Mouse (Mus musculus) gastrocnemius, adult 2 months (tissue): ENCODE measurements around the gene Unkl. TPM values are rescaled to one million over a fixed set of nuclear protein-coding genes. Genes with fewer than 3 reads are reported as not detected.

ENCODE experiments used
- DNase-seq: peaks from one replicate; pipeline ENCODE4 v3.0.0; 2022
- H3K27ac ChIP-seq: fragments of 200-600 bp; 2 replicates; pipeline ENCODE4 v1.8.1; 2022; ENCODE audit warnings: mild to moderate bottlenecking
- H3K4me3 ChIP-seq: fragments of 200-600 bp; 2 replicates; pipeline ENCODE4 v1.8.1; 2022; ENCODE audit warnings: mild to moderate bottlenecking, moderate library complexity
- CTCF ChIP-seq: fragments of 200-600 bp; IDR thresholded peaks from 2 replicates; pipeline ENCODE4 v1.8.1; 2022; ENCODE audit warnings: antibody characterized with exemption, mild to moderate bottlenecking, moderate library complexity
- intact Hi-C: fragments of 180-260 bp; cut with DNase I; formaldehyde crosslinking; loops from one replicate; pipeline ENCODE4 v1.15.1; 2025
- long read RNA-seq, 2 experiments: library from polyadenylated mRNA; stranded (forward); transcript quantifications; one replicate each; pipeline ENCODE4 v2.0.0; 2021
- total RNA-seq, 2 experiments: library from RNA; stranded (reverse); gene quantifications; 2 replicates each; pipeline ENCODE4 v1.2.3; 2021

The Unkl gene
- total RNA-seq = 1 to 10 TPM; 5.5 to 5.7 TPM
- long read RNA-seq, experiment 1, partial matches to known transcripts = 0 of 1 reads
- long read RNA-seq, experiment 1, other reads (novel, unspliced or antisense) = 1 of 1 reads
- long read RNA-seq, experiment 2, partial matches to known transcripts = 0 of 1 reads
- long read RNA-seq, experiment 2, other reads (novel, unspliced or antisense) = 1 of 1 reads

GRCm38 (mm10) chr17:25188150-25189031 is at the start of gene Unkl:
Gene Unkl (plus strand): TSS chr17:25188397.
- no peak for TF ChIP-seq CTCF
- Histone ChIP-seq H3K27ac (peak within 1 kb of the TSS; percentile 95), H3K4me3 (peak within 1 kb of the TSS; percentile 90)
- peak; percentile 83 for DNase-seq
- intact Hi-C loops = loop anchor here (5.0 kb wide), 1 partner anchor 84 kb away; the partner anchor contains the start of gene Ube2i

GRCm38 (mm10) chr17:25138803-25139202 is 49.4 kb upstream of the Unkl start:
- Histone ChIP-seq H3K4me3 (no peak overlapping the region), H3K27ac (no peak overlapping the region)
- DNase-seq = no peak
- intact Hi-C loops = no loop called here
- no peak for TF ChIP-seq CTCF

- DNase-seq = no peak
- Histone ChIP-seq H3K4me3 (no peak overlapping the region), H3K27ac (no peak overlapping the region)
- peak; percentile 35; the same call in 1 of the 2 replicates for TF ChIP-seq CTCF
- intact Hi-C loops = no loop called here
These were observed 48.2 kb upstream of the Unkl start for GRCm38 (mm10) chr17:25139960-25140359.

- DNase-seq = no peak
- H3K27ac ChIP-seq = no peak within 1 kb of the TSS
- TF ChIP-seq CTCF = no peak
- no peak within 1 kb of the TSS for H3K4me3 ChIP-seq
- intact Hi-C loops = no loop called here
These were observed 26.0 kb upstream of the Unkl start, which contains the start of gene Ccdc154 for GRCm38 (mm10) chr17:25162161-25162560. Gene Ccdc154 (plus strand): TSS chr17:25162461.

GRCm38 (mm10) chr17:25163387-25163786 is 24.8 kb upstream of the Unkl start:
- intact Hi-C loops = no loop called here
- no peak for TF ChIP-seq CTCF
- no peak overlapping the region for H3K4me3 ChIP-seq
- no peak overlapping the region for H3K27ac ChIP-seq
- DNase-seq = no peak

GRCm38 (mm10) chr17:25164770-25165169 is 23.4 kb upstream of the Unkl start:
- DNase-seq = no peak
- TF ChIP-seq CTCF = no peak
- intact Hi-C loops = no loop called here
- Histone ChIP-seq H3K27ac (no peak overlapping the region), H3K4me3 (no peak overlapping the region)

- intact Hi-C loops = no loop called here
- Histone ChIP-seq H3K27ac (peak overlapping the region; percentile 56; the same call in 1 of the 2 replicates), H3K4me3 (no peak overlapping the region)
- no peak for DNase-seq
- TF ChIP-seq CTCF = no peak
These were observed 22.1 kb upstream of the Unkl start for GRCm38 (mm10) chr17:25165970-25166671.

GRCm38 (mm10) chr17:25169706-25170105 is 18.5 kb upstream of the Unkl start:
- DNase-seq = no peak
- TF ChIP-seq CTCF = no peak
- no peak overlapping the region for H3K4me3 ChIP-seq
- intact Hi-C loops = no loop called here
- no peak overlapping the region for H3K27ac ChIP-seq

- intact Hi-C loops = no loop called here
- DNase-seq = no peak
- no peak for TF ChIP-seq CTCF
- H3K27ac ChIP-seq = no peak overlapping the region
- H3K4me3 ChIP-seq = no peak overlapping the region
These were observed 15.6 kb upstream of the Unkl start for GRCm38 (mm10) chr17:25172558-25172957.

- intact Hi-C loops = no loop called here
- TF ChIP-seq CTCF = no peak
- H3K27ac ChIP-seq = no peak within 1 kb of the TSS
- no peak within 1 kb of the TSS for H3K4me3 ChIP-seq
- DNase-seq = no peak
These were observed 12.8 kb upstream of the Unkl start, which contains the start of gene Gm38655 for GRCm38 (mm10) chr17:25175411-25175810. Gene Gm38655 (minus strand): TSS chr17:25175471.

- intact Hi-C loops = loop anchor here (5.0 kb wide), 1 partner anchor 66 kb away; the partner anchor contains the start of gene Telo2
- peak overlapping the region; percentile 96 for H3K27ac ChIP-seq
- H3K4me3 ChIP-seq = peak overlapping the region; percentile 83
- DNase-seq = no peak
- no peak for TF ChIP-seq CTCF
These were observed 5.0 kb upstream of the Unkl start for GRCm38 (mm10) chr17:25183232-25183631.

- DNase-seq = peak; percentile 97
- intact Hi-C loops = loop anchor here (2.0 to 5.0 kb wide), 2 partner anchors 51 to 67 kb away; partner anchors contain the start of genes Clcn7 and Telo2
- Histone ChIP-seq H3K27ac (peak within 1 kb of the TSS; percentile 96), H3K4me3 (peak within 1 kb of the TSS; percentile 83)
- no peak for TF ChIP-seq CTCF
These were observed 4.0 kb upstream of the Unkl start, which contains the start of gene BC003965 for GRCm38 (mm10) chr17:25184129-25184691. Gene BC003965 (plus strand): TSS chr17:25184554.
